Mouse (Mus musculus) cerebellum, adult 2 months (tissue): Measurements from ENCODE around the gene Efna3. TPM values are rescaled to one million over a fixed set of nuclear protein-coding genes. Genes with fewer than 3 reads are reported as not detected.

Source experiments
- DNase-seq, 2 experiments: peaks; one replicate each; pipeline ENCODE4 v3.0.0; 2021
- H3K27ac ChIP-seq: fragments of 200-500 bp; 2 replicates; pipeline ENCODE4 v1.5.1; 2012; ENCODE audit warnings: low read length, control low read depth, inconsistent platforms; ENCODE audit not compliant: insufficient read depth
- H3K27me3 ChIP-seq: fragments of 200-500 bp; 2 replicates; pipeline ENCODE4 v1.6.1; 2012; ENCODE audit warnings: inconsistent platforms, mild to moderate bottlenecking, low read length, moderate library complexity; ENCODE audit not compliant: control insufficient read depth, insufficient read depth
- H3K4me1 ChIP-seq: fragments of 200-500 bp; 2 replicates; pipeline ENCODE4 v1.6.1; 2011; ENCODE audit warnings: low read length; ENCODE audit not compliant: control insufficient read depth, insufficient read depth
- H3K4me3 ChIP-seq: fragments of 200-500 bp; replicated peaks from 2 replicates; pipeline ENCODE3; 2011; ENCODE audit warnings: mild to moderate bottlenecking, low read depth, low read length, control low read depth; ENCODE audit not compliant: insufficient read depth
- CTCF ChIP-seq: fragments of 200-500 bp; IDR thresholded peaks from 2 replicates; pipeline ENCODE4 v1.5.1; 2011; ENCODE audit warnings: low read depth, mild to moderate bottlenecking, control low read depth, low read length, moderate library complexity, borderline replicate concordance; ENCODE audit not compliant: insufficient read depth
- POLR2A ChIP-seq: fragments of 200-500 bp; IDR thresholded peaks from 2 replicates; pipeline ENCODE4 v1.6.1; 2011; ENCODE audit warnings: low read length, control low read depth, borderline replicate concordance; ENCODE audit not compliant: insufficient read depth
- WGBS: fragments of 180-500 bp; shearing (Covaris S2); methylation state at CpG from one replicate; pipeline ENCODE4 v1.1.7; 2018; 5-methylcytosine and 5-hydroxymethylcytosine counted together
- polyA plus RNA-seq: library from polyadenylated mRNA; depleted of rRNA; stranded (reverse); fragments of >200 nt; gene quantifications from 2 replicates; pipeline ENCODE4 v1.2.3, GENCODE M21; 2012

Efna3 gene
- polyA plus RNA-seq, 1 experiment = 37.0 TPM

DNA sequence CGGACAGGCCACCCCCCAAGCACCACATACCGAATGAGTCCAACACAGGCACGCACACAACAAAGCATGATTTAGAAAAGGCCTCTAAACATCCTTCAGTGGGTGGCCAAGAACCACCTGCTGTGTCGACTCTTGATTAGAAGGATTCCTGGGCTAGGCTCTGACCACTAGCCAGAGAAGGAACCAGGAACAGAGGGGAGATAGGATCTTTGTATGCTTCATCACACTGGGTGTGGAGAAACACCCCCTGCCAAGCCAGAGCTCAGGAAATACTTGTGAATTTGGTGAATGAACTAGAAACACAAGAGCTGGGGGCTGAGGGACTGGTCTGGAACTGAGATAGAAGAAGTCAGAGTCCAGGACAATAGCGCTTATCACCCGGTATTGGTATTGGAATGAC, 13.8 kb upstream of the Efna3 start:
- no peak for DNase-seq
- Histone ChIP-seq H3K4me3 (no peak overlapping the region), H3K27me3 (no peaks in the 10 kb centered on the region), H3K4me1 (no peaks in the 10 kb centered on the region; the same call in 1 of the 2 replicates), H3K27ac (no peak overlapping the region)
- TF ChIP-seq POLR2A = no peak
- TF ChIP-seq CTCF = no peak
- 80% methylated on average over 6 of the region's 6 CpGs for WGBS

DNA sequence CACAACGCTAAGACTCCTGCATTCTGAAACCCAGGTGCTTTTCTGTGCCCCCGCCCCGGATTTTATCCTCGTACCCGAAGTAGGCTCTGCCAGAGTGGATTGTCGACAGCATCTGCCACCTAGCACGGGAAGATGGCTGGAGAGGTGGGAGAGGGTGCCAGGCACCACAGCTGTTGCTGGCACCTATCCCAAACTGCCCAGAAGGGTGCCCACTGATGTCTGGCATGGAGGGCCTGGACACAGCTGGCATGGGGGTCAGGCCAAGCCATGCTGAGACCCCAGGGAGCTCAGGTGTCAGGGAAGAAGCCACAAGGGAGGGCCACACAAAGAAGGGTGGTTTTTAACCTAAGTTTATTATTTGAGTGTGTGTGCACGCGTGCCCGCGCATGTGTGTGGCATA, 10.3 kb upstream of the Efna3 start:
- no peak for DNase-seq
- WGBS = 25% methylated on average over 11 of the region's 11 CpGs
- no peak overlapping the region for H3K27ac ChIP-seq
- H3K4me3 ChIP-seq = no peak overlapping the region
- TF ChIP-seq CTCF = no peak
- TF ChIP-seq POLR2A = no peak
- H3K4me1 ChIP-seq = no peaks in the 10 kb centered on the region; the same call in 1 of the 2 replicates
- H3K27me3 ChIP-seq = no peaks in the 10 kb centered on the region

DNA sequence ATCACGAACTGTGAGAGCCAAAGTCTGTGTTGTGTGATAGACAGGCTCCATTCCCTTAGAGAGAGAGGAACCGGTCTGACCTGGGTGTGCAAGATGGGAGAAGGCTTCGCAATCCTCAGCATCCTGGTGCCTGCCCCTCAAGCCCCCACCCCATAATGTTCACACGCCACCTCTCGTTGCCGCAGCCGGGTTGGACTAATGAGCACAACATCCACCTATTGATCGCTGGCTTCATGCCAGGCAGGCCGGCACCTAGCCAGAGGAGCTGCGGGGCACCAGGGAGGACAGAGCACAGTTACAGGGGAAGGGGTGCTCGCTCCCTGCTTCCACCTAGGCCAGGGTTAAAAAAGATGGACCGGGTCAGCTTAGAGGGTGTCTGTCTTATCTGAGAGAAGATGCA, 9.7 kb upstream of the Efna3 start:
- no peak overlapping the region for H3K27ac ChIP-seq
- H3K4me3 ChIP-seq = no peak overlapping the region
- 25% methylated on average over 12 of the region's 12 CpGs for WGBS
- no peak for TF ChIP-seq POLR2A
- TF ChIP-seq CTCF = no peak
- H3K27me3 ChIP-seq = no peaks in the 10 kb centered on the region
- no peak for DNase-seq
- H3K4me1 ChIP-seq = no peaks in the 10 kb centered on the region; the same call in 1 of the 2 replicates

DNA sequence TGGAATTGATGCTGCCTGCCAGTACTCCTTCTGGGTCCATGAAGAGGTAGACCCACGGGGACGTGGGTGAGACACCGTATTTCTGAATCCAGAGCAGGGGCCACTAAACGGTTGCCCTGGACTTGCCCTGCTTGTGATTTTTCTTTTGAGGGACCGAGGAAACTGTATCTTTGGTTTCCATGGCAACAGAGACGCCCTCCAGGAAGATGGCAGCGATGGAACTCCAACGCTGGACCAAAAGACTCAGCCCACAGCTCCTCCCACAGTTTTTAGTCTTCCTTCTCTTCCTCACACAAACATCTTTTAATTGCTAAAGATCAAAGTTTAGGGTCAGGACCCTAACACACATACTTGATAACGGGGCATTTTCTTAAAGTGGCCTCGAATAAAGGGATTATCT, 9.2 kb upstream of the Efna3 start:
- Histone ChIP-seq H3K4me1 (no peaks in the 10 kb centered on the region; the same call in 1 of the 2 replicates), H3K4me3 (no peak overlapping the region), H3K27ac (no peak overlapping the region), H3K27me3 (no peaks in the 10 kb centered on the region)
- DNase-seq = no peak
- 71% methylated on average over 10 of the region's 10 CpGs for WGBS
- TF ChIP-seq CTCF (no peak), POLR2A (no peak)

DNA sequence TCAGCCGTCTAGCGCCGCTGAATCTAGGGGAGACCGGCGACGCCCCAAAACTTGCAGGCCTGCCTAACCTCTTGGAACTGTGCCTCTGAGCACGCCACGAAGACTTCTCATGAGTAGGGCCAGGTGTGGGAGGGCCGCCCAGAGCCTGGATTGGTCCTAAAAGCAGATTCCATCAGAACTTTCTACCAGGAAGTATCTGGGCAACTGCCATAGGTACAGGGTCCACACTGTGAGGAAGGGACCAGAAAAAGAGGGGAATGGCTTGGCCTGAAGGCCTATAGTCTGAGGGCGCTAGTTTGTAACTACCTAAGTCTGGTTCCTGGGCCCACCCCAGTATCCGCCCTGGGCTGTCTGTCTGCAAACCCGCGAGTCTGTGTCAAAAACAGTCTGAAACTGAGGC, 8.8 kb upstream of the Efna3 start:
- H3K4me1 ChIP-seq = no peaks in the 10 kb centered on the region; the same call in 1 of the 2 replicates
- TF ChIP-seq POLR2A (no peak), CTCF (no peak)
- no peak overlapping the region for H3K4me3 ChIP-seq
- 80% methylated on average over 13 of the region's 13 CpGs for WGBS
- DNase-seq = no peak
- H3K27me3 ChIP-seq = no peaks in the 10 kb centered on the region
- H3K27ac ChIP-seq = no peak overlapping the region

DNA sequence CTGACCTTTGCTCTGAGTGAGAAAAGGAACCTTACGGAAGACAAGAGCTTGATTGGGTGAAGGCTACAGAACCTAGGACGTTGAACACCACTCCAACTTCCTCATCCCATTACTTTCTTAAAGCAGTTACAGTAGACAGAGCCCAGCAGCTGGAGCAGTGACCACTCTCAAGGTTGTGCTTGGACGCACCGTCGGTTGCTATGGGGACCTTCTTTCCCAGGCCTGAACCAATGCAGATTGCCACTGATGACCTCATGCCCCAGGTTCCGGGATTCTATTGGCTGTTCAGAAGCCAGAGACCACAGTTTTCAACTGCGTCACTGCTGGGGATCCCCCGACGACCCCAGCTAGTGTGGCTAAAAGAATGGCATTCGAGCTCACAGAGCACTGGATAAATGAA, 8.2 kb upstream of the Efna3 start:
- no peak overlapping the region for H3K4me3 ChIP-seq
- H3K27ac ChIP-seq = no peak overlapping the region
- H3K4me1 ChIP-seq = no peaks in the 10 kb centered on the region; the same call in 1 of the 2 replicates
- no peak for TF ChIP-seq CTCF
- no peaks in the 10 kb centered on the region for H3K27me3 ChIP-seq
- DNase-seq = no peak
- 53% methylated on average over 10 of the region's 10 CpGs for WGBS

DNA sequence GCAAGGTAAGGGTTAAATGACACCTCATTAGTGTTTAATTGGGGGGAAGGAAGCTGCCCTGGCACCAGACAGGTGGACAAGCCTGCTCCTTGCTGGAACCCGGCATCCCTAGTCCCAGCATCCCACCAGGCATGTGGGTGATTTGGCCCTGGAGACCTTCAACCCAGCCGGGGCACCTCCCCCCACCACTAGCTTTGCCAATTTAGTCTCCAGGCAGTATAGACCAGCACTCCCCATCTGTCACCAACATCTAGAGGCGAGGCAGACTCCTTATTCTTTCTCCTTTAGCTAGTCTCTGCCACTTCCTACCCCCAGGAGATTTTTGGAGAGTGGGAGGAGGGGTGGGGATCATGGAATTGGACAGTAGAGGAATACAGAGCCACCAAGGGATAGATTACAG, 7.6 kb upstream of the Efna3 start:
- Histone ChIP-seq H3K27ac (no peak overlapping the region), H3K4me3 (no peak overlapping the region), H3K27me3 (no peaks in the 10 kb centered on the region), H3K4me1 (no peaks in the 10 kb centered on the region; the same call in 1 of the 2 replicates)
- TF ChIP-seq CTCF (no peak), POLR2A (no peak)
- no peak for DNase-seq
- 32% methylated on average over 3 of the region's 3 CpGs for WGBS

DNA sequence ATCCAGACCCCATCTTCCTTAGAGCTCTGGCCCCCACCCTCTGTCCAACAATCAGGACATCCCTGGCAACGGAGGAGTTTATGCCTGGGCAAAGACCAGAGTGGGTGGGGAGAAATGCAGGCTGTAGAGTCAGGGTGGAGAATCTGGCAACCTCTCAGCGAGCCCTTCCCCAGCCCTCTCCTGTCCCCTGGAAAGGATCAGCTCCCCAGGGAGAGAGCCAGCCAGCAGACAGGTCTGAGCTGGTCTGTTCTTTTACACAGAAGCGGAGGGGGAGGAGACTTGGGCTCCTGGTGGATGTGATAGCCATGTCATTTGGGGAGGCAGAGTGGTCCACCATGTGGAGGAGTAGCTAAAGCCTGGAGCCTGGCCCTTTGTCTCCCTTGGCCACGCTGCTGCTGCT, 5.9 kb upstream of the Efna3 start:
- H3K27ac ChIP-seq = no peak overlapping the region
- TF ChIP-seq POLR2A = no peak
- TF ChIP-seq CTCF = no peak
- no peak overlapping the region for H3K4me3 ChIP-seq
- H3K27me3 ChIP-seq = no peaks in the 10 kb centered on the region
- no peak for DNase-seq
- no peaks in the 10 kb centered on the region; the same call in 1 of the 2 replicates for H3K4me1 ChIP-seq
- 21% methylated on average over 4 of the region's 4 CpGs for WGBS
